Mouse (Mus musculus) T-helper 1 cell (primary cell): ENCODE measurements around the gene Cd3d.

ENCODE experiments used
- in situ Hi-C: fragments of 300-600 bp; cut with MboI, MseI; formaldehyde crosslinking; loops from one replicate; pipeline ENCODE4 v1.15.1; 2025; ENCODE audit warnings: high pct_unique_total_duplicates

Cd3d gene

DNA sequence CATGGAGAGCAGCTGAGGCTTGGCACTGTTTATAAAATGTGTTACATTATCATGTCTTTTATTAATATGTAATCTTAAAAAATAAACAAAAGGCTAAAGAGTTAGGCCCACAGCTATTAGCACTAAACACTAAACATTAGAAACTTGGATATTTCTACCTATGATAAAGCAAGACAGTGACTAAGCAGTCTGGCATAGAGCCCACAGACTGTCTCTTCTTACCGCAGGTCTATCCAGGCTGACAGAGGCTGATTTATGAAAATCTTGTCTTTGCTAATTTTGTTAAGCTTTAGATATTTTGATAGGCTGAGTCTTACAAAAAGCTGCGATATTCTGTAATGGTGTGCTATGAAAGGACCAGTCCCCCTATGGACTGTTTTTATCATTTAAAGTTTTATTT, 11.7 kb downstream of the Cd3d start:
- in situ Hi-C loops = no loop called here

DNA sequence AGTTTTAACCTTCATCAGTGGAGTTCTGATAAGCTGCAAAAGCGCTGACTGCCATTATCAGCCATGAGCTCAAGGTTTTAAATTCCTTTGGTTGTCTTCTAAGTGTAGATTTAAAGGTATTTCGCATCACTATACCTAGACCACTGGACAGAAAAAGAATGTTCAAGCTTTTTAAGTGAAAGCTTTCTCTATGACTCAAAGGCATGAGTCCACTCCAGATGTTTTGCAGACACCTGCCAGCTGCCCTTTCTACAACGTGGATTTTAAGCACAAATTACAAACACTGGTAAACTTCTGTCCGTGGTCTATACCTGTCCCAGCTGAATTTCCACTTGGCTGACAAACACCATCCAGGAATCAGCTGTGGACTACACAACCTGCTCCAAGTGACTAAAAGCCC, 13.4 kb downstream of the Cd3d start:
- in situ Hi-C loops = no loop called here

DNA sequence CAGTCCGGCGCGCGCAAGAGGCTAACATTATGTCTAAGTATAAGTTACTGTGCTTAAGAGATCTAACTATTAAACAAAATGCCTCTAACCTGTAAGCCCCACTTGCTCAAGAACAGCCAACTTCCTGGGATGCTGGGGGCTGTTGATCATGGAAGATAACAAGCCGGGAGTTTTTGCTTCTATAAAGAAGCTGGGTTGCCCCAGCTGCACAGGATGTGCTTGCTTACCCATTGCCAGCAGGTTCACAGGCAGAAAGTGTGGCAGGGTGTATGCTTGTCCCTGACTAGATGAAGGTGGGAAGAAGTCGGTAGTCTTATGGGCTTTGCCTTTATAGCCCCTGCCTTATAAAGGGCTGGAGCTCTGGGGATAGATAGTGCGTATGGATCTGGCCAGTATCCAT, 15.0 kb downstream of the Cd3d start:
- in situ Hi-C loops = no loop called here

DNA sequence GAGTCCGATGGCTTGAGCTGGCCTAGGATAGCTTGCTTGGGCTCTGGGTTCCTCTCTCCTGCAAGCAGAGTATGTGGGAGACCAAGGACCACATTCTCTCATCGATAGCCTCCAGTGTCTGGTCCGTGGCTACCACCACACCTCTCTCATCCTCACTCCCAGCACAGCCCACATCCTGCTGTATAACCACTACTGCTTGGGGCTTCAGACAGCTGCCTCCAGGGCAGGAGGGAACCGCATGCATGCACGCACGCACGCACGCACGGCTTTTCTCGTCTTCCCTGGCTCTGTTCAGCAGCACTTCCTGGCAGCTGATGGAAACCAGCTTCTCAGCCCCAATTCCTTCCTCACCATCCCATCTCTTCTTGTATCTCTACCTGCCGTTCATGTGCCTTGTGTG, 16.6 kb downstream of the Cd3d start:
- in situ Hi-C loops = no loop called here

DNA sequence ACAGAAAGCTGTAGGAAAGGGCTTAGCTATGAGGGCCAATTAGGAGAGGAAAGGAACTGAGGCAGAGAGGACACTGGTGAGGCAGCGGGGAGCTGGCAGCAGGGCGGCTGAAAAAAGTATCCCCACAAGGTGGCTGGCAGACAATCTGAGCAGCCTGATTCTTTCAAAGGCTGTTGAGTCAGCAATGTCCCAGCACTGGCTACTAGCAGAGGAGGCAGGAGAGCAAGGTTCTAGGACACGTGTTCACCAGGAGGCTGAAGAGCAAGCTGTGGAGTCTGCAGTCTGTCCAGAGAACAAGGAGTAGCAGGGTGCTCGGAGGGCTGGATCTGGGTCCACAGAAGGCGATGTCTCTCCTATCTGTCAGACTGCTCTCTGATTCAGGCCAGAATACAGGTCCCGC, 17.6 kb downstream of the Cd3d start:
- in situ Hi-C loops = no loop called here

DNA sequence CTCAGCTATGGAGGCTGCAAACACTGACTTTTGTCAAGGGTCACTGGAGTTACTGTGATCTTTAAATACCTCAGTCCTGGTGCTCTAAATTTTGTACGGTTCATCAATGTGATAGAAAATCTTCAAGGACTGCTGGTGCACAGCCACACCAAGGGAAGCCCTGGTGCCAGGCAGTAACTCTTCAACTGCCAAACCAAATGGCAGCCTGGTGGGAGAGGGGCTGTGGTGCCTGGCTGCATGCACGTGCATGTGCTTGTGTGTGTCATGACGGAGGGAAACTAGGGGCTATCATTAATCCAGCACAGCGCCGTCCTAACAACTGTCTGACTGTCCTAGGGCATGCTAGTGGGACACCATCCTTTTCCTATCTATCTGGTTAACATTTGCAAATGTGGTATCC, 18.2 kb downstream of the Cd3d start:
- in situ Hi-C loops = no loop called here

DNA sequence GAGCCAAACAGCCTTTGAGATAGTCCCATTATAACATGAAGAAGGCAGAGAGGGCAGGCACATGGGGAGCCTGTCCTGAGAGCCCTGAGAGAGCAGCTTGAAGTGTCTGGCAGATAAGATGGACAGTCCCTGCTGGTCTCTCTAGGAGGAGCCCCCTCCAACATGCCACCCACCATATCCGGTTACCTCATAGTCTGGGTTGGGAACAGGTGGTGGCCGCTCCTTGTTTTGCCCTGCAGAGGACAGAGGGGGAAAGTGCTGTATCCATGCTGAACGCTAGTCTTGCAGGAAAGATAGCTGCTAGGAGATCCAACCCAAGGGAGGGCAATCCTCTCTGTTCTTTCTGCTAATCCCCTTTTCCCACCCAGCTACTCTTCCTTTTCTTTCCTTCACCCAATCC, 18.7 kb downstream of the Cd3d start:
- in situ Hi-C loops = no loop called here

DNA sequence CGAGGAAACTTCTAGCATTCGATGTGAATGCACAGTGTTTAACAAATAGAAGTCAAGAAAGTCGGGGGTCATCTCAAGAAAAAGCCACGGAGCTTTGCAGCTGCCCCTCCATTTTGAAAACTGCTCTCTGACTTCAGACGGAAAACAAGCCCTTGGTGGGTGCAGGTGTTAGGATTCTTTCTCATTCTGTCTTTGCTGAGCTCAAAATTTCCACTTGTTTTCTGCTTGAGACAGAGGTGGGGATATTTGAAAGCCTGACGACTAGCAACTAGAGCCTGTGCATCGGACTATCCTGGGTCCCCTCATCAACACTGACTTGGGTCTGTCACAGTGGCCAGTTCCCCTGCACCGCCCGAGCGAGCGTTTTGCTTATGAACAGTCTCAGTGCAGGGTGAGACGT, 25.8 kb downstream of the Cd3d start:
- in situ Hi-C loops = no loop called here

DNA sequence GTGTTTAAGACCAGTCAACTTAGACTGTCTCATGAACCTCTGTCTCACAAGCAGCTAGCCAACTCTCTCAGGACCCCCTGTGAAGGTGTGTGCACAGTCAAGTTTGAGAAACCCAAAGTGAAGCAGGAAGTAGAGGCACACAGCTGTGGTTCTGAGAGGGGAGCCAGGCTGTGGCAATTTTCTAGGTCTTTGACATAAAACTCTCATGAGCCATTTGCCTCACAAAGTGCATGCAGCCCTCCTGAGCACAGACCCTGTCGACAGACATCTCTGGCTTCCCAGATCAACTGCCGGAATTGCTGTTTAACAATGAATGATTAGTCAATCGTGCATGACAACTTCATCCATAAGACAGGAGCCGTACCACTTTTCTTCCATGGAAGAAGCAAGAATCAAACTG, 26.8 kb downstream of the Cd3d start:
- in situ Hi-C loops = no loop called here

DNA sequence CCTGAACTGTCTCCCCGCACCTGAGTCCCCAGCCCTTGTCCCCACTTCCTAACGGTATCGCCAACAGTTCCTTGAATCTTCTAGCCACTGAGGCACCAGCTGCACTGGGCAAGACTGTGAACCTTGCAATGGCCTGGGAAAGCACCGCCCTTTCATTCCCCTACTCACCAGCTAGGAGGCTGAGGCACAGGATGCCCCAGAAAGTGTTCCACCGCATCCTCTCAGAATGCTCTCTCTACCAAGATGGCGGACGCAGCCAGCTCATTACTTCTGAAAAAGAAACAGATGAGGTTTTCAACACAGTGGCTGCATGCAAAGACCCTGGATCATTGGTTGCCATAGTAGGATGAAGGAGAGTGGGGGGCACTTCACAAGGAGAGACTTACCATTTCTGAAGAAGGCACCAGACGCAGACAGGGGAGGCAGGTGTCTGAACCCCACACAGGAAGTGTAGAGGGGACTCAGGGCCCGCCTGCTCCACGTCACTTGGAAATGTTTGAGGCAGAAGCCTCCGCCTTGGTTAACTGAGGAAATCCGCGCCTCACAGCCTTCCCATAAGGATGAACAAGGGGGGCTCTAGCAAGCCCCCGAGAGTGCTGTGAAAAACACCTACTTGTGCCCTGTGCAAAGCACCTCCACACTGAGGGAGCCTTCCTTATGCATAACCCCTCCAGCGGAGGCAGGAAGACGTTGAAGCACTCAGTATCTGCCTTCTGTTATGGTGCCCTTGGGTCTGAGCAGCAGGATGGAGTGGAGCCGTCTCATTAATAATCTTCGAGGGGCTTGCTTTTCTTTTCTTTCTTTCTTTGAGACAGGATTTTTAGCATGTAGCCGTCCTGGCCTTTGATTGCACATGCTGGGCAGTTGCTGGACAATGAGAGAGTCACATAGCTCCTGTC, 27.8 kb downstream of the Cd3d start, which contains the start of gene Cd3e:
TSS of gene Cd3e (minus strand) at position 448 of the 899 bp plus-strand sequence.
- in situ Hi-C loops = loop anchor here (5.0 to 10.0 kb wide), 3 partner anchors 32 to 92 kb away; partner anchors contain the start of gene Jaml

DNA sequence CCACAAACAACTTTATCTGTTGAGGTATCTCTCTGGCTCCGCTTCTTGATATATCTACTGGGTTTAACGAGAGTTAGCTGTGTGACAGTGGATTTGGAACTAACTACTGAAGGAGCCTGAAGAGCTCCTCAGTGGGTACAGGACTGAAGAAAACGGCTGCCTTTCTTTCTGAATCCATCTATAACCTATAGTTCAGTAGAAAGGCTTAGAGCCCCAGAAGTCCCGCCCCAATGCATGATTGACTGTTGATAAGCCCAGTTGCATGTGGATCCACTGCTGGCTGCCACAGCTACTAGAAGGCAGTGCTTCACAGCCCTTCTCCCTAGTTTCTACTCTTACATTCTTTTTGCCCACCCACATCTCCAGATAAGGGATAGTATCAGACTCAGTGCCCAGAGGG, 28.9 kb downstream of the Cd3d start:
- in situ Hi-C loops = loop anchor here (5.0 to 10.0 kb wide), 3 partner anchors 33 to 93 kb away; partner anchors contain the start of gene Jaml

DNA sequence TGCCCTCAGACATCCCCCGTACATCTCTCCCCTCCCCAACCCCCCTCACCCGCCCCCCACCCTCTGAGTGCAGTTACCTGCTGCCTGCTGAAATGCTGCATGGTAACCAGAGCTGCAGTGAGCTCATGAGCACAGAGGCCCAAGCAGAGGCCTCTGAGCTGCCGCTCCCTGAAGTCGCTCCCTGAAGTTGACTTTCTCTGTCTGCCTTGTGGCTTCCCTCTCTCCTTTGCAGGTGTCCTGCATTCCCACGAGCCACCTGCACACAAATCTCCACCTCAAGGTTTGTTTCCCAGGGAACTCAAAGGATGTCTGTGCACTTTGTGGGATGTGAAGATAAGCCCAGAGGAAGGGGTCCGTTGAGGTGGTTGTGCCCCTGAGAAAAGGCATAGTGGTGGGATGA, 29.7 kb downstream of the Cd3d start:
- in situ Hi-C loops = loop anchor here (5.0 to 10.0 kb wide), 3 partner anchors 34 to 94 kb away; partner anchors contain the start of gene Jaml

DNA sequence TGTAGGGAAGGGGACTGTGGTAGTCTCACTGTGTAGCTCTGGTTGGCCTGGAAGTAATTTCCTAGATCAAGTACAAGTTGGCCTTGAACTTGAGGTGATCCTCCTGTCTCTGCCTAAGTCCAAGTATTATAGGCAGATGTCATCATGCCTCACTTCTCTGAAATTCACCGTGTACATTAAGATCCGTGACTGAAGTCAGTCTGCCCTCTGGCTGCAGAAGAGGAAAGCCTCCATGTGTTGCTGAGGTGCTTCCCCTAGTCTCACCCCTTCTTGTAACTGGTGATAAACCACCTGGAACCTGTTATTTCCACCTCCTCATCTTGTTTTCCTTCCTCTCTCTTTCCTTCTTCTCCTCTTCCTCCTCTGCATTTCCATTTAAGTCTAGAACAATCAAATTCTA, 33.3 kb downstream of the Cd3d start:
- in situ Hi-C loops = loop anchor here (5.0 to 10.0 kb wide), 3 partner anchors 38 to 98 kb away; partner anchors contain the start of gene Jaml

DNA sequence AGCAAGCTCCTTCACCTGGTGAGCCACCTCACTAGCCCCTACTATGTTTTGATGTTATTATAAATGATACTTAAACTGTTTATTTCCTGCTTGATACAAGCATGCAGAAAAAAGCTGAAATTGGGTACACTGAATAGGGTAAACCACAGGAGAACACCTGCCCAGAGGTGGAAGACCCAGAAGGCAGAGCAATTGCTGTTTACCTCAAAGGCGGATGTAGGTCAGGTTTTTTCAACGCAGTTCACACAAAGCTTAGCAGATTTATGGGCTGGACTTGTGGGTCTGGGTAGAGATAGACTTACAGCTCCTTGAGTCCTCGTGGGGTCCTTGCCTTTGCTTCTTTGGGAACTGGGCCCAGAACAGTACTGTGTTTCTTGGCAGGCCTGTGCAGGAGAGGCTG, 34.3 kb downstream of the Cd3d start:
- in situ Hi-C loops = loop anchor here (10.0 kb wide), 1 partner anchor 59 kb away; the partner anchor contains the start of gene Jaml

DNA sequence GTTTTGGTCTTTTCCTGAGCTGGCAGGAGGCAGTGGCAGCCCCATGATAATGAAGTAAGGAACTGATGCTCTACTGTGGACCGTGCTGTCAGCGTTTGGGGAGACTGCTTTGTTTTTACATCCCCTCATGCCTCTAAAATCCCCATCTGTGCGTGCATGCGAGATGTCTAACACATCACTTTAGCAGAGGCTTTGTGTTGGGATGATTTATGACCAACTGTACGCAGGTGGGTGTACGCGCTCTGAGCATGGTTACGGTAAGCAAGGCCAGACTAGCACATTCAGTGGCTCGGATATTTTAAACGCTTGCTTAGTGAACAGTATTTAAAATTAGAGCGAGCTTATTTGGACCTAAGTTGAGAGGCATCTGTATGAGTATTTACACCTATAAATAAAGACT, 36.4 kb downstream of the Cd3d start:
- in situ Hi-C loops = loop anchor here (10.0 kb wide), 1 partner anchor 57 kb away; the partner anchor contains the start of gene Jaml

DNA sequence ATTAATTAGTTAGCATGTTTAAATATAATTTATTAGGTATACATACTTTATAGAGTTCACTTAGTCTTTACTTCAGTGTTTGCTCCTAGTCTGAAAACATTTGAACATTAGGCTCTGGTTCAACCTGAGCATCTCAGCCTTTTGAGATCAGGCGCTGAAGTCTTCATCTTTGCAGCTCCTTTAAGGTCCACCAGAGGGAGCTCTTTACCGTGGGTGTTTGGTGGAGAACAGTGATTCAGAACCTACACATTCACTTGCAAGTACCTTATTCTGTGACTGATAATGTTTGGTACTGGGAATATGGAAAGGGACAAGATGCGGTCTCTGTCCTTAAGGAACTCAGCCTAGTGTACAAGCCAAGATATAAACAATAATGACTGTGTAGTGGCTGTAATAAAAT, 41.2 kb downstream of the Cd3d start:
- in situ Hi-C loops = no loop called here

DNA sequence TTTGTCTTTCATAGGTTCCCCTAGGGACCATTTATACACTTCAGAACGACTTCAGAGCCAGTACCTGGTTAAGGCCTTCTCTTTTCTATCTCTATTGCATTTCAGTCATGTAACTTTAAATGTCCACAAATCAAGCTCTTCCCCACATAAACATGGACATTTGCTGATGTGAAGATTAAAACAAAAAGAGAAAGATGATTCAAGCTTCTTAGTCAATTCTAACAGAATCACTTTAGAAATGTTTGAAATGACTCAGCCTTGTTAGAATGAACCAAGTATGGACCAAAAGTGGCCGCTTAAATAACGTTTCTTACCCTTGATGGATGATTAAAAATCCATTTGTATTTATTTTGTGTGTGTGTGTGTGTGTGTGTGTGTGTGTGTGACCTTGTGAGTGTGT, 42.1 kb downstream of the Cd3d start:
- in situ Hi-C loops = no loop called here

DNA sequence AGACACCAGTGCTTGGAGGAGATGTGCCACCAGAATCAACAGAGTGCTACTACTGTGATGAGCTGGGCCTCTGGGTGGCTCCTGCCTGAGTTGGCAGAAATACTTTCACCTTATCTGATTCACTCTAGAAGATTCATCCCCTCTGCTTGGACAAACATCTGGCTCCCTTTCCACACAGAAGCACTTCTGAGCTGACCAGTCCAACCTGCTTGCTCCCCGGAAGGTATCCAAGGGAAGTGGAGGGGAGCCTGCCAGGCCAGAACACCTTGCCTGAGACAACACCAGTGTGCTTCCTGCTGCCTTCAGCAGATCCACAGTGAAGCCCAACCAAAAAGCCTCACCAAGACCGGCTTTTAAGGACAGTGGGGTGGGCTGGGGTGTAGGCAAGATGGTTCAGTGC, 42.6 kb downstream of the Cd3d start:
- in situ Hi-C loops = no loop called here

DNA sequence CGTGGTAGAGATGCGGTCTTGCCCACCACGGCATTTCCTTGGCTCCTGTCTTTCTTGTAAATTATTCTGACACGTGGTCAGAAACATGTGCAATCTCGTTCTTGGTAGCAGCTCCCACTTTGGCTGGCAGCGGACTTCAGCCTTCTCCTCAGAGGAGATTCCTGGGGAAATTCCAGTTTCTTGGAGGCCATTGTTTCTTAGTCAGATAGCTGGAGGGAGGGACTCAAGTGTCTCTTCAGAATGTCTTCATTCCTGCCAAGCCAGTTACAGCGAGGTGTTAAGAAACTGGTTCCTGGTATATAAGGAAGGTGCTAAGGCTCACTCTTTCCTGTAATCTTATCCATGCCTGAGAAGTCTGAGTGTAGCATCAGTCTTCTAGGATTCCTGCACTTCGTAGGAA, 45.8 kb downstream of the Cd3d start:
- in situ Hi-C loops = loop anchor here (5.0 kb wide), 1 partner anchor 115 kb away; no protein-coding TSS in a partner anchor

DNA sequence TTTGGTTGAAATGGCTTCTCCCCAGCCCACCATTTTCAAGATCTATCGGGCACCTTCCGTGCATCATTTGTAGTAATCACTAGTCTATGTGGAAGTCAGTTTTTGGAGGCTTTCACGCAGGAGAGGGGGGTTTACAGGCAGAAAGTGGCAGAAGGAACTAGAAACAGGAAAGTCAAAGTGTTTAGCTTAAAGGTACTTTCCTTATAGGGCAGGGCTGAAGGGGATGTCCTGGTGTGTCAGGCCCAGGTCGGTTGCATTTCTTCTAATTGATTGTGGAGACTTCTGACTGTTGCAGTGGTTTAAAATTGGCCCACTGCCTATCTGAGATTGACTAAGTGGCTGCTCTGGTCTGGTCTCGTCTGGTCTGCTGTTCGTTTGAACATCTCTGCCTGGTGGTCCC, 48.8 kb downstream of the Cd3d start:
- in situ Hi-C loops = loop anchor here (5.0 kb wide), 1 partner anchor 362 kb away; no protein-coding TSS in a partner anchor

DNA sequence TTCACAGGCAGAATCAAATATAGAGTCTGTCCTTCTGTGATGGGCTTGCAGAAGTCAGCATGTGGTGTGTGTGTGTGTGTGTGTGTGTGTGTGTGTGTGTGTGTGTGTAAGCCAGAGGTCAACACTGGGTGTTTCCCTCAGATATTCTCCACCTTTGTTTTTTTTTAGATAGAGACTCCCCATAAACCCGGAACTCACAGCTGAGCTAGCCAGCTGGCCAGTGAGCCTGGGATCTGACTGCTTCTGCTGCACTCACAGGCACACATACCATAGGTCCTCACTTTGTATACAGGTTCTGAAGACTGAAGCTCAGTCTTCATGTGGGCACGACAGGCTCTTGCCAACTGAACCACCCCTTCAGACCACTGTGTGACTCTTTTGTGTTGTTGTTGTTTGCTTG, 50.7 kb downstream of the Cd3d start:
- in situ Hi-C loops = loop anchor here (5.0 kb wide), 1 partner anchor 360 kb away; no protein-coding TSS in a partner anchor

DNA sequence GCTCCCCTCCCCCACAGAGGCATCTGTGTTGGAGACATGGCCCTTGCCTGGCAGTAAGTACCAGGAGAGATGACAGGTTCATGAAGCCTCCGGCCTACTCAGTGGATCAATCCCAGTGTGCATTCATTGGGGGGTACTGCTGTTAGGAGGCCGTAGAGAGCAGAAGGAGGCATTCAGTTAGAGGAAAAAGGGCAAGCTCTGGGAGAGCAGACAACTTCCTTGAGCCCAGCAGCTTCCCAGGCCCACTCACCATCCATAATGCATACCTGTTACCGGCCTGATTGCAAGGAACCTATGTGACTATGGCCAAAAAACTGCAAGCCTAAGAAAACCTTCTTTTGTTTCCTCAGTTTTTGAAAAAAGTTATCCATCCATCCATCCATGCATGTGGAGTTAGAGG, 52.9 kb downstream of the Cd3d start:
- in situ Hi-C loops = loop anchor here (5.0 kb wide), 1 partner anchor 358 kb away; no protein-coding TSS in a partner anchor
